Mouse (Mus musculus): ENCODE data around the gene Dnm3.

DNA sequence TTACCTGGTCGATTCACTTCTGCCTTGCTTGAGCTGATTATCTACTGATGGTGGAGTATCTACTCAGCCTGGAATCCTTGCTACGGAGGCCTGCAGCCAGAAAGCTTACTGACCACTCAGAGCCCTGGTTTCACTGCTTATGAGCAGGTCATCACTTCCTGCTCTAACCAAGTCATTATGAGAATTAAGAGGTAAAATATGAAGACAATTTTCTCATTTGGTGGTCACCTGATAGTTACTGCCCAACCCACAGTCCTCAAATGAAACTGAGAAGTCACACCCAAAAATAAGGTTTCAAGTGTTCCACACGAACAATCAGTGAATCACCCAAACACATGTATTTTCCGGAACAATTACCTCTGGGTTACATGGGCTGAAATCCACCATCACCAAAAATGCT, 289.1 kb downstream of the Dnm3 start:
- TF ChIP-seq CTCF (conservative IDR thresholded peaks at IDR 0.05; ENCODE audit: insufficient read depth, insufficient read length, low read depth, low read length) (no peak), POLR2A (IDR thresholded peaks at IDR 0.05; ENCODE audit: low read depth, low read length) (no peak)

Measured in kidney, adult 2 months (tissue).